Mouse (Mus musculus) embryonic stem cell, embryonic (primary cell): Measurements from ENCODE around the gene Opalin.

Experiments used
- CTCF ChIA-PET, 4 experiments: fragments of 300-600 bp in 2 of 4; fragments of 350-600 bp in 2 of 4; sonication (Branson Sonifier 250); formaldehyde crosslinking; loops; one replicate each; lab custom pipeline; 2022; ENCODE audit warnings: inconsistent platforms in 2 of 4; lab: Charles Lee
- POLR2A ChIA-PET, 4 experiments: fragments of 300-600 bp in 2 of 4; fragments of 350-600 bp in 2 of 4; sonication (Branson Sonifier 250); formaldehyde crosslinking; loops; one replicate each; lab custom pipeline; 2022; ENCODE audit warnings: antibody characterized with exemption in 4 of 4, inconsistent platforms in 1 of 4; lab: Charles Lee

Gene Opalin

GRCm38 (mm10) chr19:41031869-41032268 lies 45.0 kb downstream of the Opalin start:
- ChIA-PET POLR2A (no interaction called here), CTCF (interaction anchor here in 3 of 4 experiments (0.5 to 2.5 kb wide), 4 partner anchors 15 to 404 kb away, joined by 3 to 9 read pairs (median 4); no protein-coding TSS in a partner anchor)

GRCm38 (mm10) chr19:41031009-41031408 lies 45.9 kb downstream of the Opalin start:
- POLR2A ChIA-PET = interaction anchor here in 1 of 4 experiments (0.5 to 1.0 kb wide), 2 partner anchors 24 to 138 kb away, joined by 3 to 4 read pairs; no protein-coding TSS in a partner anchor
- CTCF ChIA-PET = interaction anchor here in 3 of 4 experiments (0.6 to 2.4 kb wide), 5 partner anchors 15 to 227 kb away, joined by 3 to 7 read pairs (median 5); no protein-coding TSS in a partner anchor

- ChIA-PET POLR2A (interaction anchor here in 1 of 4 experiments (0.5 to 1.0 kb wide), 2 partner anchors 24 to 137 kb away, joined by 3 to 4 read pairs; no protein-coding TSS in a partner anchor), CTCF (interaction anchor here in 2 of 4 experiments (1.3 to 2.4 kb wide), 3 partner anchors 14 to 23 kb away, joined by 3 to 6 read pairs (median 5); no protein-coding TSS in a partner anchor)
Measured at GRCm38 (mm10) chr19:41030161-41030560, 46.8 kb downstream of the Opalin start.

- ChIA-PET CTCF (interaction anchor here in 3 of 4 experiments (0.6 to 2.4 kb wide), 6 partner anchors 13 to 459 kb away, joined by 3 to 11 read pairs (median 4); no protein-coding TSS in a partner anchor), POLR2A (no interaction called here)
Measured at GRCm38 (mm10) chr19:41029219-41029618, 47.7 kb downstream of the Opalin start, which contains the start of gene Dntt. TSS of gene Dntt (plus strand) at chr19:41029275.

GRCm38 (mm10) chr19:41027601-41028000 lies 49.3 kb downstream of the Opalin start:
- POLR2A ChIA-PET = interaction anchor here in 1 of 4 experiments (0.7 kb wide), 1 partner anchor 73 kb away, joined by 4 read pairs; no protein-coding TSS in a partner anchor
- CTCF ChIA-PET = interaction anchor here in 3 of 4 experiments (1.2 to 2.0 kb wide), 3 partner anchors 11 to 26 kb away, joined by 5 to 7 read pairs (median 5); no protein-coding TSS in a partner anchor

- ChIA-PET CTCF (interaction anchor here in 3 of 4 experiments (1.2 to 1.7 kb wide), 3 partner anchors 11 to 27 kb away, joined by 3 to 5 read pairs (median 5); no protein-coding TSS in a partner anchor), POLR2A (interaction anchor here in 2 of 4 experiments (0.6 to 0.7 kb wide), 2 partner anchors 9 to 28 kb away, joined by 3 to 8 read pairs; no protein-coding TSS in a partner anchor)
Measured at GRCm38 (mm10) chr19:41027024-41027423, 49.9 kb downstream of the Opalin start.

GRCm38 (mm10) chr19:41026551-41026950 lies 50.4 kb downstream of the Opalin start:
- CTCF ChIA-PET = interaction anchor here in 3 of 4 experiments (1.2 to 2.6 kb wide), 4 partner anchors 10 to 27 kb away, joined by 3 to 7 read pairs (median 5); no protein-coding TSS in a partner anchor

GRCm38 (mm10) chr19:41022244-41022643 lies 54.7 kb downstream of the Opalin start:
- CTCF ChIA-PET = interaction anchor here in 1 of 4 experiments (0.6 kb wide), 1 partner anchor 22 kb away, joined by 3 read pairs; no protein-coding TSS in a partner anchor
- POLR2A ChIA-PET = no interaction called here

More at GRCm38 (mm10) chr19:41026551-41026950, 50.4 kb downstream of the Opalin start:
- POLR2A ChIA-PET = interaction anchor here in 2 of 4 experiments (0.6 to 0.7 kb wide), 2 partner anchors 9 to 27 kb away, joined by 3 to 8 read pairs; no protein-coding TSS in a partner anchor

- ChIA-PET POLR2A (no interaction called here), CTCF (interaction anchor here in 1 of 4 experiments (1.0 kb wide), 1 partner anchor 58 kb away, joined by 3 read pairs; no protein-coding TSS in a partner anchor)
Measured at GRCm38 (mm10) chr19:41020537-41020936, 56.4 kb downstream of the Opalin start.

GRCm38 (mm10) chr19:41019164-41019675 lies 57.7 kb downstream of the Opalin start:
- ChIA-PET CTCF (interaction anchor here in 1 of 4 experiments (1.4 kb wide), 1 partner anchor 265 kb away, joined by 3 read pairs; no protein-coding TSS in a partner anchor), POLR2A (no interaction called here)

GRCm38 (mm10) chr19:41015951-41016716 lies 60.8 kb downstream of the Opalin start:
- CTCF ChIA-PET = interaction anchor here (0.6 to 2.3 kb wide), 109 partner anchors 9 to 786 kb away, joined by 3 to 34 read pairs (median 4); partner anchors contain the start of genes Cc2d2b (in 2 of the 4), Dntt (in 2 of the 4), Zfp518a (in 2 of the 4) and Aldh18a1 (in 1 of the 4)
- POLR2A ChIA-PET = interaction anchor here in 3 of 4 experiments (0.6 to 1.6 kb wide), 11 partner anchors 9 to 460 kb away, joined by 3 to 7 read pairs (median 3); partner anchors contain the start of genes Ccnj (in 1 of the 3) and Zfp518a (in 1 of the 3)

- POLR2A ChIA-PET = interaction anchor here in 3 of 4 experiments (0.7 to 1.2 kb wide), 10 partner anchors 10 to 140 kb away, joined by 3 to 5 read pairs (median 3); partner anchors contain the start of gene Zfp518a (in 1 of the 3)
- CTCF ChIA-PET = interaction anchor here (0.6 to 1.5 kb wide), 19 partner anchors 15 to 402 kb away, joined by 3 to 13 read pairs (median 5); partner anchors contain the start of genes Entpd1 (in 1 of the 4) and Tctn3 (in 1 of the 4)
Measured at GRCm38 (mm10) chr19:41014003-41014402, 62.9 kb downstream of the Opalin start.

- CTCF ChIA-PET = interaction anchor here (0.6 to 1.5 kb wide), 21 partner anchors 14 to 429 kb away, joined by 3 to 13 read pairs (median 4); partner anchors contain the start of genes Entpd1 (in 1 of the 4) and Tctn3 (in 1 of the 4)
- POLR2A ChIA-PET = interaction anchor here (0.6 to 1.2 kb wide), 14 partner anchors 10 to 897 kb away, joined by 3 to 5 read pairs (median 3); partner anchors contain the start of genes Entpd1 (in 1 of the 4), Tctn3 (in 1 of the 4) and Zfp518a (in 1 of the 4)
Measured at GRCm38 (mm10) chr19:41013591-41013990, 63.3 kb downstream of the Opalin start.
